Mouse (Mus musculus): ENCODE data around the gene Prkag2.

DNA sequence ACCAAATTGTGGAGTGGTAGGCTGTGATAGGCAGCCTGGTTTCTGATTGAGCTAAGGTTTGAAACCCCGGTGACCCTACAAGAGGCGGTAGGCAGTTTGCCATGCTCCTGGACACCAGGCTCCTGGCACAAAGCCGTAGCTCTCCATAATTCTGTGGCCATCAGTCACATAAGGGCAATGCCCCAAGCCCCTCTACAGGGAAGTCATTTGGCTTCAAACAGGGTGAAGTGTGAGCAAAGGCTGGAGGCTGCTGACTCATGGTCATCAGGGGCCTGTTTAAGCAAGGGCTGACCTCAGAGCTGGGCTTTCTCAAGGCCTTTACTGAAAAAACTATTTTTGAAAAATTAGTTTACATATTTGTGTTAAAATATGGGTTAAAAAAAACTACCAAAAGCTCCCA is 246.2 kb downstream of the Prkag2 start:
- TF ChIP-seq POLR2A (IDR thresholded peaks at IDR 0.05; ENCODE audit: borderline replicate concordance, control insufficient read depth, low read depth, low read length) (no peak), CTCF (IDR thresholded peaks at IDR 0.05; ENCODE audit: control insufficient read depth, insufficient read depth, low read length) (no peak)

Data from bone marrow, adult 2 months (tissue).